Mouse (Mus musculus) lung, embryonic 14.5 days (tissue): Measurements from ENCODE around the gene Ptprg. TPM values are rescaled to one million over a fixed set of nuclear protein-coding genes. Genes with fewer than 3 reads are reported as not detected.
A peak's percentile ranks its signal among the peaks of the same experiment; 100 is the strongest.

ENCODE experiments used
- ATAC-seq: fragments of 200-750 bp; cut with Nextera tagmentation; 2 replicates; pipeline ENCODE4 v1.8.0; 2017; ENCODE audit warnings: mild to moderate bottlenecking, moderate TSS enrichment, moderate library complexity; ENCODE audit not compliant: insufficient read depth
- DNase-seq: peaks from one replicate; pipeline ENCODE4 v3.0.0-alpha.2; 2015
- H3K27ac ChIP-seq: fragments of 300-500 bp; sonication (generic); 2 replicates; pipeline ENCODE4 v1.5.1; 2014; ENCODE audit warnings: low read depth, mild to moderate bottlenecking, moderate library complexity
- H3K27me3 ChIP-seq: fragments of 300-500 bp; sonication (generic); 2 replicates; pipeline ENCODE4 v1.6.1; 2014; ENCODE audit warnings: low read length, control low read depth; ENCODE audit not compliant: insufficient read depth
- H3K36me3 ChIP-seq: fragments of 300-500 bp; sonication (generic); 2 replicates; pipeline ENCODE4 v1.6.1; 2014; ENCODE audit warnings: control low read depth; ENCODE audit not compliant: insufficient read depth
- H3K4me1 ChIP-seq: fragments of 300-500 bp; sonication (generic); 2 replicates; pipeline ENCODE4 v1.6.1; 2014; ENCODE audit warnings: antibody characterized with exemption, control low read depth; ENCODE audit not compliant: insufficient read depth
- H3K4me2 ChIP-seq: fragments of 300-500 bp; sonication (generic); 2 replicates; pipeline ENCODE4 v1.6.1; 2014; ENCODE audit warnings: mild to moderate bottlenecking
- H3K4me3 ChIP-seq: fragments of 300-500 bp; sonication (generic); 2 replicates; pipeline ENCODE4 v1.5.1; 2014; ENCODE audit warnings: low read depth, low read length
- H3K9ac ChIP-seq: fragments of 300-500 bp; sonication (generic); 2 replicates; pipeline ENCODE4 v1.6.1; 2014
- H3K9me3 ChIP-seq: fragments of 300-500 bp; sonication (generic); 2 replicates; pipeline ENCODE4 v1.6.1; 2016; ENCODE audit warnings: low read depth, low read length, control low read depth
- CTCF ChIP-seq: IDR thresholded peaks from 2 replicates; pipeline ENCODE4 v1.5.1; 2016; ENCODE audit warnings: antibody characterized with exemption, low read depth
- WGBS: fragments of 180-500 bp; shearing (Covaris S2); extraction: QIAGEN DNeasy Blood & Tissue Kit; methylation state at CpG from one replicate; pipeline ENCODE4 v1.1.7; 2014; 5-methylcytosine and 5-hydroxymethylcytosine counted together
- polyA plus RNA-seq: library from polyadenylated mRNA; unstranded; fragments of >200 nt; fragmentation: Nextera tagmentation; extraction: Ambion mirVana; gene quantifications from 2 replicates; pipeline ENCODE4 v1.2.1, GENCODE M21; 2014

Gene Ptprg
- polyA plus RNA-seq, 1 experiment from 2014 or later = 43.2 TPM

DNA sequence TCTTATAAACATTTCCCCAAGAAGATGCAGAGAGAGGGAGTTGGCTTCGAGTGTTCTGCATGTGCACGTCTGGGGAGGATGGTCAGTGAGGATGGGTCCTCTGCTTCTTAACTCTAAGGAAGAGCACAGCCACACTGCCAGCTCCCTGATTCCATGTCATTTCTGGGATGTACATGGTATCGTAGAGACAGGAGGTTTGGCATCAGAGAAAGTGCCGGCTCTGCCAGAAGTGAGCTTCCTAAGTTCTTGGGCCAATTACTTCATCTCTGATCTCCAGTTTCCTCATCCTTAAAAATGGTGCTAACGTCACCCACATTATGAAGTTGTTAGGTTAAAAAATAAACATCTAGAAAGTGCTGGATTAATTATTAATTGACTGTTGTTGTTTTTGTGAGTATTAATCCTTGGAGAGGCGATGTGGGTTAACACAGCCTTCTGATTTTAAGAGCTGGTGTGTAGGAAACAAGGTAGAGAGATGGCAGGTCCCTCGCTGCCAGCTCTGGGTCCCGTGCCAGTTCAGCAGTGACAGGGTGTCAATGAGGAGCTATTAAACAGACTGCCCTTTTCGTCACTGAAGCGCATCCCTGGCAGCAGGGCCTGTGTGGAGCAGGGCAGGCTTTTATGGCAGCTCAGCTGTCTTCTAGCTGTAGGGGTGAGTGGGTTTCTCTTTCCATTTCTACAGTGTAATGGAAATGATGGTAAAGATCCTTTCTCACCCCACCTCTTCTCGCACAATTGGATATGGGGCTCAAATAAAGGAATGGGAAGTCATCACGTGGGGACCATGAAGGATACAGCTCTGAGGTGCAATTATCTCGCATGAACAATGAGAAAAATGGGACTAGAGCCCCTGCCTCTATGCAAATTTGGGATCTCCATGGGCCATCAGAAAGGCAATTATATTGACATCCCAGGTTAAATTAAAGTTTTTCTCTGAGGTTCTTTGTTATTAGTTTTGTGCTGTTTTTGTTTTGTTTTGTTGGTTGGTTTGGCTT is 646.9 kb downstream of the Ptprg start:
- 70% methylated on average over 13 of the region's 13 CpGs for WGBS
- TF ChIP-seq CTCF = no peak
- Histone ChIP-seq H3K4me3 (no peak overlapping the region), H3K4me1 (0 out of 2 replicates have a peak, but pooled peaks cover 4% of the 10 kb centered on the region), H3K36me3 (no peaks in the 10 kb centered on the region), H3K27ac (no peak overlapping the region), H3K27me3 (no peaks in the 10 kb centered on the region), H3K9ac (no peak overlapping the region), H3K4me2 (no peak overlapping the region), H3K9me3 (no peaks in the 10 kb centered on the region)
- DNase-seq = no peak
- no peak for ATAC-seq

DNA sequence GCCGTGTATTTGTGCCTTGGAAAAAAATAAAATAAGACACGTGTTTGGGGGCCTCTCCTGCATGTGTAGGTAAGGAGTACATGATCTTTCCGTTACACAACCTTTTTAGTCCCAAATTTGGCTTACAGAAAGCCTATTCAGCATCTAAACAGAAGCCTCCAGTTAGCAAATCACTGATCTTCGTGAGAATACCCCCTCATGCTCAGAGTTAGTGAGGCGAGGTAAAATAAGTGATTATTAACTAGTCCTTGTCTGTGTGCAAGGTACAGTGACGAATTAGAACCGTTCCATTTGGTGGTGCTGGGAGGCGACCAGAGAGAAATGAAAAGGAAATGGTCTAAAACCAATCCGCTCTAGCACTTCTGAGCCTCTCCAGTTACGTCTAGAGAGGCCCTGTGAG is 648.9 kb downstream of the Ptprg start:
- Histone ChIP-seq H3K9ac (no peak overlapping the region), H3K27me3 (no peaks in the 10 kb centered on the region), H3K4me2 (no peak overlapping the region), H3K4me1 (0 out of 2 replicates have a peak, but pooled peaks cover 4% of the 10 kb centered on the region), H3K9me3 (no peaks in the 10 kb centered on the region), H3K4me3 (no peak overlapping the region), H3K36me3 (no peaks in the 10 kb centered on the region), H3K27ac (no peak overlapping the region)
- DNase-seq (no peak), ATAC-seq (no peak)
- 76% methylated on average over 10 of the region's 10 CpGs for WGBS
- no peak for TF ChIP-seq CTCF

DNA sequence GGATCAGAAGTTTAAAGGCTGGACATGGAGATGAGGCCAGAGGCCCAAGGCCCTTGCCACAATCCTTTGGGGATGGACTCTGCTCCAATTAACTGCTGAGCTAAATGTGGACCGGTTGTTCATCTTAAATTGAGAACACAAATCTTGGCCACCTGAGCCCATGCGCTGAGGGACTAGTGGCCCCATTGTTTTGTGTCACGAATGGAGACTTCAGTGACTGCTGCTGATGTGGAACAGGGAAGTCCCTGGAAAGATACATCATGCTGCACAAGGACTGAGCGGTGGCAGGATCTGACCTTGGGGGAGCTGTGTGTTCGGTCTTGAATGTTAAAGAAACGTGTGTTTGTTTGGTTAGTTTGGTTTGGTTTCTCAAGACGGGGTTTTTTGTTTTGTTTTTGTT is 649.7 kb downstream of the Ptprg start:
- Histone ChIP-seq H3K4me2 (no peak overlapping the region), H3K9ac (no peak overlapping the region), H3K4me3 (no peak overlapping the region), H3K27ac (no peak overlapping the region), H3K9me3 (no peaks in the 10 kb centered on the region), H3K27me3 (no peaks in the 10 kb centered on the region), H3K4me1 (0 out of 2 replicates have a peak, but pooled peaks cover 4% of the 10 kb centered on the region), H3K36me3 (no peaks in the 10 kb centered on the region)
- no peak for TF ChIP-seq CTCF
- 80% methylated on average over 7 of the region's 7 CpGs for WGBS
- DNase-seq (no peak), ATAC-seq (no peak)

DNA sequence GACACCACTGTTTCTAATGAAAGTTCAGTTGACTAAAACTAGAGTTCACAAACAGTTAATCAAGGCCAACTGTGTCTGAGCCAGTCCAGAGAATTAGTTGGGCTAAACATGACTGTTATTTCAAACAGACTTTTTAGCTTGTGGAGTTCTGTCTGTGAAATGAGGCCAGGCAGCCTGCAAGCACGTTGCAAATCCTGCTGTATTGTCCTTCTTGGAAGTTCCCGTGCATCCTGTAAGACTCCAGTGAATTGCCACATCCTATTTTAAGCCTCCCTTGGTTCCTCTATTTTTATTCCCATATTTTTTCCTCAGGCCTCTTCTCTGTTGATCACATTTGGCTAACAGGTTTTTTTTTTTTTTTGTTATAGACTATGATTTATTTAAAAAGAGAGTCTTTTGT is 652.8 kb downstream of the Ptprg start:
- Histone ChIP-seq H3K36me3 (0 out of 2 replicates have a peak, but pooled peaks cover 4% of the 10 kb centered on the region), H3K27ac (no peak overlapping the region), H3K9me3 (no peaks in the 10 kb centered on the region), H3K9ac (no peak overlapping the region), H3K4me3 (no peak overlapping the region), H3K4me1 (no peaks in the 10 kb centered on the region), H3K27me3 (no peaks in the 10 kb centered on the region), H3K4me2 (no peak overlapping the region)
- WGBS = 63% methylated on average over 2 of the region's 2 CpGs
- ATAC-seq (no peak), DNase-seq (no peak)
- TF ChIP-seq CTCF = no peak

DNA sequence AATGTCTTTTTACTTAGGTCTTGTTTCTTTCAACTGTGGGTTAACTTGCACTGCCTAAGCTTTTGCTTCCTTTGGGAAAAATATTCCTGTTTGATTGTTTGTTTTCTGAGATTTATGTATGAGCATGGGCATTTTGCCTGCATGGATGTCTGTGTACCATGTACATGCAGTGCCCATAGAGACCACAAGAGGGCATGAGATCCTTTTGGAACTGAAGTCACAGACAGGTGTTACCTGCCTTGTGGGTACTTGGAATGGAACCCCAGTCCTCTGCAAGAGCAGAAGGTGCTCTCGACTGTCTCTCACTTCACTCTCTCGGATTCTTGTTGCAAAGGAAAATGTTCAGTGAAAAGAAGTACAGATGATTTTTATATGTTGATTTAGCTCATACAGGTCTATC is 655.2 kb downstream of the Ptprg start:
- Histone ChIP-seq H3K4me1 (no peaks in the 10 kb centered on the region), H3K27ac (no peak overlapping the region), H3K36me3 (peaks cover 9% of the 10 kb centered on the region; the same call in 1 of the 2 replicates), H3K9me3 (no peaks in the 10 kb centered on the region), H3K27me3 (no peaks in the 10 kb centered on the region), H3K9ac (no peak overlapping the region), H3K4me2 (no peak overlapping the region), H3K4me3 (no peak overlapping the region)
- DNase-seq (peak; percentile 63), ATAC-seq (no peak)
- whole genome bisulfite sequencing = 91% methylated on average over 2 of the region's 2 CpGs
- TF ChIP-seq CTCF = peak; percentile 75

DNA sequence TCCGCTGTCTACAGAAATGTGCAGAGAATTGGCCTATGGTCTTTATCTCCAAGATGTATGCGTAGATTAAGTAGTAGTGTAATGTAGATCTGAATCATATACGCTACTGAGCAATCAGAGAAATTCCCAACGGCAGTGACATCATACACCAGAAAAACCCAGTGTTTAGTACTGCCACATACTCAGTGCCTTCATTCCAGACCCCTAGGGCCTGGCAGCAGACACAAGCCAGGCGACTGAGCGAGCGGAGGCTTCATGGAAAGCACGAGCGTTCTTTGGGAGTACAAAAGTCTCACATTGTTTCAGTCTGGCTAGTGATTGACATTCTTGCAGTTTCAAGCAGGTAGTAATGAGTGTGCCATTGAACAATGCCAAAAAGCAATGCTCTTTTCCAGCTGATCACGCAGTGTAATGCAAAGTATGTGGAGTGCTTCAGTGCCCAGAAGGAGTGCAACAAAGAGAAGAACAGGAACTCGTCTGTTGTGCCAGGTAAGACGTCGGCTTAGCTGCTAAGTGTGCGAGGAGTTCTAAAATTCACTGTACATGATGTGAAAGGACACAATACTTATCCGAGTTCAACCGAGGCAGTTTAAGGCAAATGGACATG is 665.3 kb downstream of the Ptprg start:
- no peak overlapping the region for H3K4me2 ChIP-seq
- H3K27me3 ChIP-seq = no peaks in the 10 kb centered on the region
- WGBS = 88% methylated on average over 16 of the region's 16 CpGs
- no peak overlapping the region for H3K9ac ChIP-seq
- H3K4me3 ChIP-seq = no peak overlapping the region
- ATAC-seq (no peak), DNase-seq (no peak)
- H3K9me3 ChIP-seq = no peaks in the 10 kb centered on the region
- no peaks in the 10 kb centered on the region for H3K4me1 ChIP-seq
- no peak overlapping the region for H3K27ac ChIP-seq
- 0 out of 2 replicates have a peak, but pooled peaks cover 8% of the 10 kb centered on the region for H3K36me3 ChIP-seq
- no peak for TF ChIP-seq CTCF

DNA sequence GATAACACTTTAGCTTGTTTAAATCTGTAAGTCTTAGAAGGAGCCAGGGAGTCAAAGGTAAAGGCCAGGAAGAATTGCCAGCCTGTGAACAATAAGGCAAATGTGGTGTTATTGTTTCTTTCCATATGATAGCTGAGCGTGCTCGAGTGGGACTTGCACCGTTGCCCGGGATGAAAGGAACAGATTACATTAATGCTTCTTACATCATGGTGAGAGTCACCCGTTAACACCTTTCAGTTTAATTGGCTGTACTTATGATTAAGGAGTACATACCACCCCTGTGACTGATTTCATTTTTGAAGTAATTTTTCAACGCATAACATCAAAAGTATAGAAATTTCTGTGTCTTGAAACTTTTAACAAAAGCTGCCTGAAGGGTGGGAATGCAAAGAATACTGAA is 666.5 kb downstream of the Ptprg start:
- no peak overlapping the region for H3K9ac ChIP-seq
- H3K4me1 ChIP-seq = no peaks in the 10 kb centered on the region
- no peak for TF ChIP-seq CTCF
- 80% methylated on average over 6 of the region's 6 CpGs for WGBS
- H3K4me3 ChIP-seq = no peak overlapping the region
- no peaks in the 10 kb centered on the region for H3K9me3 ChIP-seq
- H3K4me2 ChIP-seq = no peak overlapping the region
- H3K27ac ChIP-seq = no peak overlapping the region
- 0 out of 2 replicates have a peak, but pooled peaks cover 8% of the 10 kb centered on the region for H3K36me3 ChIP-seq
- H3K27me3 ChIP-seq = no peaks in the 10 kb centered on the region
- ATAC-seq (no peak), DNase-seq (no peak)
